Mouse (Mus musculus): ENCODE measurements at regions not wholly inside any gene's neighbourhood (a gene's known extent, or its start where the extent isn't known, plus 50 kb on each side); places are given as distances from the start of the nearest gene placed in this dataset.

- no peak for DNase-seq (ENCODE audit: extremely low read depth, low read depth, low spot score)
Observed at GRCm38 (mm10) chr2:170294657-170295056, 133.0 kb downstream of the Bcas1 start.

DNA sequence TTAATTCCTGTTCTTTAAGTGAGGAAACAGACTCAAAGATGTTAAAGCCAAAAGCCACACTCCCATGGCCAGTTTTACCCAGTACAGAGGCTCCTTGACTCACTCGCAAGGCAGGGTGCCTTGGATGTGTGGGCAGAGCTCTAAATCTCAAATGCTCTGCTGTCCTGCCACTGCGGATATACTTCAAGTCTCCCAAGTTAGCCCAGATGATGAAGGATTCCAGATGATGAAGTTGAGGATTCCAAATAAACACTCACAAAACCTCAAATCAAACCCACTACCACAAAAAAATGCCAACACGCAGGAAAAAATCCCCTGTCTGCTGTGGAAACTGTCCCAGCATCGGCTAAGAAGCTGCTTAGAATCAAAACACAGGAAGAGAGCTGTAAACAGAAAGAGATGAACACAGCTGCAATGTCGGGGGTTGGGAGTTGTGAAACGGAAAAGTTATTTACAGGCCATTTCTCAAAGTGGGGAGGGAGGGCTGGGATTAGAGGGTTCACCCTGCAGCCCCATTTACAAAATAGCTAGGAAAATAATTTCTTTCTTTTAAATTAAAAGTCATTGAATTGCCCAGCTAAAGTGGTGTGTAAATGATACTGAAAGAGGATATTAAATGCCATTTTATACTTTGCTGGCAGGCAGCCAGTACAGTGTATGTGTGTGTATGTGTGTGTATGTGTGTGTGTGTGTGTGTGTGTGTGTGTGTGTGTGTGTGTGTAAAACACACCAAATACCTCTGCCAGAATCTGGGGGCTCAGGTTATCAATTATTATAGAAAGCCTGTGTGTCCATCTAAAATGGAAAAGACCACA, 135.6 kb downstream of the Bcas1 start:
- no peak for DNase-seq (ENCODE audit: extremely low read depth, low read depth, low spot score)

- no peak for DNase-seq (ENCODE audit: extremely low read depth, low read depth, low spot score)
Observed at GRCm38 (mm10) chr2:170289378-170289960, 138.2 kb downstream of the Bcas1 start.

DNA sequence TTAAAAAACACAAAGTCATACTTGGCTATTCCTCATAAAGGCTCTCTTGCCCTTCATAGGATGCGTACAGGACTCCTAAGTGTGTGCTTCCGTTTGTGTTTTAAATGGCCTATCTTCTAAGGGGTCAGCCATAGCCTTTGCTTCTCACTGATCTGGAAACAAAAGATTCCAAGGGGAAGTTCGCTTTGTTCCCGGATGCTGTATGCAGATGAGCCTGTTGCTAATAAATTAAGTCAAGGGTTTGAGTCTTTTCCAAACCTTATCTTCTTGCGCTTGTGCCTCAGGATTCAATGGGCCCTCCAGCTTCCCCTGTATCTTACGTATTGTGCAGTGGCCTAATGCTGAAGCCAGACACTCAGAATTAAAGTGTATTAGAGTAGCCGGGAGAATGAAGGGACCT, 138.9 kb downstream of the Bcas1 start:
- no peak for DNase-seq (ENCODE audit: extremely low read depth, low read depth, low spot score)

- no peak for DNase-seq (ENCODE audit: extremely low read depth, low read depth, low spot score)
Observed at GRCm38 (mm10) chr2:170288196-170288595, 139.4 kb downstream of the Bcas1 start.

DNA sequence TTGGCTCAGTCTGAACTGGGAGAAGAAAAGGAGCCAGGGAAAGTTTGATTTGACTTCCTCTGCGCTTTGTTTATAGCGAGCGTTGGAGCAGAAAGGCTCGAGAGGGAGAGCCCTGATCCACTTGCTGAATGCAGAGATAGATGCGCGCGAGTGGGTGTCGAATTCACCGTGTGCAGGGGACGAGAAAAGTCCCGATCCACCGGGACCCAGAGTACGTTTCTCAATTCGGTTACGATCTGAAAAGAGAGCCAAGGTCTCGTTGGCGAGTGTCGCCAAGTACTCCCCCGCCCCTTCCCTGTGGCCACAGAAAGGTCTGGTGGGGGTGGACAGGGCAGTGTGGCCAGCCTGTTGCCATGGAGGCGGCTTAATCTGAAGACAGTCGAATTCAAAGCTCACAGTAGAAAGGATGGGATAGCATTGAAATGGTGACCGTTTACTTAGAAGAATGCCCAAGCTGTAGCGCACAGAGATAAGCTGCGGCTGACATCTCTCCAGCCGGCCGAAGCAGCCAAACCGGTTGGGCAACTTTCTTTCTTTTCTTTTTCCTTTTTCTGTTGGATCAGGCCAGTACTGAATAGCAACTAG, 139.5 kb upstream of the Zfp217 start:
- no peak for DNase-seq (ENCODE audit: extremely low read depth, low read depth, low spot score)

- DNase-seq (ENCODE audit: extremely low read depth, low read depth, low spot score), result no peak
Observed at GRCm38 (mm10) chr2:170286773-170287172, 138.9 kb upstream of the Zfp217 start.

GRCm38 (mm10) chr2:170282463-170282862, 134.6 kb upstream of the Zfp217 start:
- no peak for DNase-seq (ENCODE audit: extremely low read depth, low read depth, low spot score)

DNA sequence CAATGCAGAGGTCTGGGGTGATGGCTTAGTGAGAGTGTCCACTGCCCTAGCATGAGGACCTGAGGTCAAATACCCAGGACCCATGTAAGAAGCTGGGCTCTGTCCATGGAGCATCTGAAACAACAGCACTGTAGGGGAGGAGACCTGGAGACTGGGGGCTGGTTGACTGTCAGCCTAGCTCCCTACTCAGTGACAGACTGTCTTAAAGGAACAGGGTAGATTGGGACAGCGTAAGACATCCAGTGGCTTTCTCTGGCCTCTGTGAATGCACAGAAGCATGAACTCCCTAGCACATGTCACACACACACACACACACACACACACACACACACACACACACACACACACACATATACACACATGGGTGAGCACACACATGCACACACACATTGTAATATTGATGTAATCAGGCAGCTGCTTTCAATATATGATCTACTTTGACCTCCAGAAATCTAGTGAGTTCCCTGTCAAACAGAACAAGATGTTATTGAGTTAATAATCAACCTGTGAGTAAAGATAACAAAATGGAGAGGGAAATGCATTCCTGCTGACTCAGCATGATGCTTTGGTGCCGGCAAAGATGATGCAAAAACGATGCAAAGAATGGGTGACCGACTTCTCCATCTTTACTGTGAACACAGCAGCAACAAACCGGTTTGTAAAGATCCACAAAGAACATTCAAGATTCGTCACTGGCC, 133.6 kb upstream of the Zfp217 start:
- DNase-seq (ENCODE audit: extremely low read depth, low read depth, low spot score), result no peak

- no peak for DNase-seq (ENCODE audit: extremely low read depth, low read depth, low spot score)
Observed at GRCm38 (mm10) chr2:170280733-170281132, 132.8 kb upstream of the Zfp217 start.

DNA sequence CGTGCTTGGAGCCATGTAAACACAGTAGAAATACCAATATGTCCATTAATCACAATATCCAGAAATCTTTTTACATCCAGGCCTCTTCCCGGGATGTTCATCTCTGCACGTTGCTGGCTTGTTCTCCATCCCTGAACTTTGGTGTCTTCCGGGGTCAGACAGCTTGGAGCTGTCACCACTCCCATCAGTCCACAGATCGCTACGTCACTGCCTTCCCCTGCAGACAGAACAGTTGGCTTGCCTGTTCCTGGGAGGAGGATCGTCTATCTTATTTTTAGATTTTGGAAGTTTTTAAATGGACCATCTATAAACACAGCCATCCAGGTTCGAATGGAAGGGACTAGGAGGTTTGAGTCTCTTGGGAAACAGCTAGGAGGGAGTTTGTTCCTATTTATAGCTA, 130.0 kb upstream of the Zfp217 start:
- no peak for DNase-seq (ENCODE audit: extremely low read depth, low read depth, low spot score)

GRCm38 (mm10) chr2:170277182-170277767, 129.4 kb upstream of the Zfp217 start:
- DNase-seq (ENCODE audit: extremely low read depth, low read depth, low spot score), result no peak

GRCm38 (mm10) chr2:170275687-170276086, 127.8 kb upstream of the Zfp217 start:
- DNase-seq (ENCODE audit: extremely low read depth, low read depth, low spot score), result no peak

DNA sequence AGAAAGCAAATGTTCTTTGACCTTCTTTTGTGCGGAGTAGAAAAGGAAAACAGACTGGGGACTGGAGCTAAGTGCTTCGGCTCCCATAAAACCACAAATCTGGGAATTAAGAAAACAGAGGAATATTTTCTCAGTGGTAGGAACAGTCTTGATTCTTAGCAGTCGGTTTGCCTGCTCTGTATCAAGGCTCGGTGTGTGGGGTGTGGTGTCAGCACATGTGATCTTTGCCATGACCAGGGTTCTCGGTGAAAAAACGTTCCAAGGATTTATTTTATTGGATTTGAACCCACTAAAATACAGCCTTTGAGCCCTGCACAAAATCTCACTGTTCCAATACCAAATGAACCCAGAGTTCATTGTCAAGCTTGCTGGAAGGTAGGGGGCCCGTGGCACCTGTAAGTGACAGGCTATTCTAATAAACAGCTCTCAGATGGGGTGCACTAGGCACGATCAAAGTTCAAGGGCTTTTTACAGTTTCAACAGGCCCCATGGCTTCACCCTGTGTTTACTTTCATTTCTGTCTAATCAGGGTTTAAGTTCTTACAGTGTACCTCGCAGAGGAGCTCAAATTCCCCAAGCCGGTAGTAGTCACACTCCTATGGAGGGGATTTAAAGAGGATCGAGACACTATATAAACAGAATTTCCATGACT, 122.1 kb upstream of the Zfp217 start:
- DNase-seq (ENCODE audit: extremely low read depth, low read depth, low spot score), result no peak

GRCm38 (mm10) chr2:170268080-170268479, 120.2 kb upstream of the Zfp217 start:
- DNase-seq (ENCODE audit: extremely low read depth, low read depth, low spot score), result no peak

DNA sequence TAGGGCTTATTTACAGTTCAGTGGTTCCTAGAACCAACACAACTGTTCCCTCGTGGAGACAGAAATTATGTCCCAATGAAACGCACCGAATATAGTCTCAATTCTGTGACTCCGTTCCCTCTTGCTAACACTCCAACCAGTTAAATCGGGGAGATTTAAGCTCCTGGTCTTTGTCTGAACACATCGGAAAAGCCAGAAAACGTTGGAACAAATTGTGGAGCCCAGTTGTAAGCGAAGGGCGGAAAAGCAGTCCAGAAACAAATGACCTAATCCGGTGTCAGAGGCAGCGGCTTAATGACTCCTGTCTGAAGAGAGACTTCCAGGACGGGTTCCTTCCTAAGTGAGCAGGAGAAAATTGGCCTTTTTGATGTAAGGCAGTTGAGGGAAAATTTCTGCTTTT, 119.2 kb upstream of the Zfp217 start:
- DNase-seq (ENCODE audit: extremely low read depth, low read depth, low spot score), result no peak

- no peak for DNase-seq (ENCODE audit: extremely low read depth, low read depth, low spot score)
Observed at GRCm38 (mm10) chr2:170266407-170267101, 118.7 kb upstream of the Zfp217 start.

GRCm38 (mm10) chr2:170263594-170263993, 115.7 kb upstream of the Zfp217 start:
- no peak for DNase-seq (ENCODE audit: extremely low read depth, low read depth, low spot score)

DNA sequence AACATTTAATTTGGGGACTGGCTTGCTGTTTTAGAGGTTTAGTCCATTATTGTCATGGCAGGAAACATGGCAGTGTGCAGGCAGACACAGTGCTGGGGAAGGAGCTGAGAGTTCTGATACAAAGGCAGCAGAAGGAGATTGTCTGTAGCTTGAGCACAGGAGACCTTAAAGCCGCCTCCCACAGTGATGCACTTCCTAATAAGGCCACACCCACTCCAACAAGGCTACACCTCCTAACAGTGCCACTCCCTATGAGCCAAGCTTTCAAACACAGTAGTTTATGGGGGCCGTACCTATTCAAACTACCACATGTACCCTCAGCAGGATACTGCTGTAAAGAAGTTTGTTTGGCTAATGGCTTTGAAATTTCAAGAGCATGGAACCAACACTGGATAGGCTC, 113.3 kb upstream of the Zfp217 start:
- no peak for DNase-seq (ENCODE audit: extremely low read depth, low read depth, low spot score)

Data from fat pad, adult 2 months (tissue).